Mouse (Mus musculus): Measurements from ENCODE around the gene Serac1. TPM values are rescaled to one million over a fixed set of nuclear protein-coding genes. Genes with fewer than 3 reads are reported as not detected.
"Not testable (repeated sequence)": the region's sequence is repeated elsewhere in the genome, so short reads cannot be mapped to it uniquely, and the experiment has no call there.

The Serac1 gene
- polyA plus RNA-seq, 1 experiment from 2014 or later: 0.73 TPM

- DNase-seq: no peak
Observed at GRCm38 (mm10) chr17:6025831-6026230, 53.7 kb downstream of the Serac1 start.

GRCm38 (mm10) chr17:6021374-6021789 is 58.2 kb downstream of the Serac1 start:
- H3K9me3 ChIP-seq (ENCODE audit: low read length); H3K4me1 ChIP-seq (ENCODE audit: insufficient read depth); H3K4me3 ChIP-seq (ENCODE audit: low read depth, low read length); ATAC-seq; H3K27ac ChIP-seq (ENCODE audit: low read depth); H3K36me3 ChIP-seq (replicated peaks; ENCODE audit: insufficient read depth, low read length); DNase-seq; H3K27me3 ChIP-seq (ENCODE audit: insufficient read depth, low read length); H3K4me2 ChIP-seq (ENCODE audit: low read depth, low read length); H3K9ac ChIP-seq (replicated peaks): not testable (repeated sequence)
- 40% methylated on average over 5 of the region's 5 CpGs for WGBS (ENCODE audit: insufficient replicate concordance)

More at GRCm38 (mm10) chr17:6025831-6026230, 53.7 kb downstream of the Serac1 start:
- no peak for ATAC-seq
- Histone ChIP-seq H3K27me3 (ENCODE audit: insufficient read depth, low read length) (no peaks in the 10 kb centered on the region), H3K4me2 (ENCODE audit: low read depth, low read length) (no peak overlapping the region), H3K36me3 (replicated peaks; ENCODE audit: insufficient read depth, low read length) (0 out of 2 replicates have a peak, but pooled peaks cover 4% of the 10 kb centered on the region), H3K4me1 (ENCODE audit: insufficient read depth) (no peaks in the 10 kb centered on the region), H3K4me3 (ENCODE audit: low read depth, low read length) (no peak overlapping the region), H3K9ac (replicated peaks) (no peak overlapping the region), H3K9me3 (ENCODE audit: low read length) (no peaks in the 10 kb centered on the region), H3K27ac (ENCODE audit: low read depth) (no peak overlapping the region)
- 79% methylated on average over 7 of the region's 7 CpGs for WGBS (ENCODE audit: insufficient replicate concordance)
- no peak for TF ChIP-seq EP300 (IDR thresholded peaks at IDR 0.05; ENCODE audit: low read depth)
- TF ChIP-seq CTCF (IDR thresholded peaks at IDR 0.05; ENCODE audit: low read depth): no peak

- no peak overlapping the region for H3K4me3 ChIP-seq (ENCODE audit: low read depth, low read length)
- no peak overlapping the region for H3K9ac ChIP-seq (replicated peaks)
- no peak overlapping the region for H3K4me2 ChIP-seq (ENCODE audit: low read depth, low read length)
- TF ChIP-seq EP300 (IDR thresholded peaks at IDR 0.05; ENCODE audit: low read depth) (no peak), CTCF (IDR thresholded peaks at IDR 0.05; ENCODE audit: low read depth) (no peak)
- DNase-seq (no peak), ATAC-seq (no peak)
- peaks cover 12% of the 10 kb centered on the region; the same call in 1 of the 2 replicates for H3K4me1 ChIP-seq (ENCODE audit: insufficient read depth)
- H3K9me3 ChIP-seq (ENCODE audit: low read length): no peaks in the 10 kb centered on the region
- H3K36me3 ChIP-seq (replicated peaks; ENCODE audit: insufficient read depth, low read length): no peaks in the 10 kb centered on the region
- no peaks in the 10 kb centered on the region for H3K27me3 ChIP-seq (ENCODE audit: insufficient read depth, low read length)
- no peak overlapping the region for H3K27ac ChIP-seq (ENCODE audit: low read depth)
- 56% methylated on average over 7 of the region's 7 CpGs for WGBS (ENCODE audit: insufficient replicate concordance)
Observed at GRCm38 (mm10) chr17:6020636-6021035, 58.9 kb downstream of the Serac1 start.

- ATAC-seq: no peak; the same call in 1 of the 2 replicates
Observed at GRCm38 (mm10) chr17:6019776-6020175, 59.8 kb downstream of the Serac1 start.

GRCm38 (mm10) chr17:6018348-6018747 is 61.2 kb downstream of the Serac1 start:
- ATAC-seq (peak; percentile 73), DNase-seq (peak; percentile 45)
- peaks cover 6% of the 10 kb centered on the region; the same call in 1 of the 2 replicates for H3K36me3 ChIP-seq (replicated peaks; ENCODE audit: insufficient read depth, low read length)
- H3K4me3 ChIP-seq (ENCODE audit: low read depth, low read length): no peak overlapping the region
- H3K9me3 ChIP-seq (ENCODE audit: low read length): no peaks in the 10 kb centered on the region
- H3K4me2 ChIP-seq (ENCODE audit: low read depth, low read length): no peak overlapping the region
- peak overlapping the region; percentile 60 for H3K27ac ChIP-seq (ENCODE audit: low read depth)
- peaks cover 12% of the 10 kb centered on the region; the same call in 1 of the 2 replicates for H3K4me1 ChIP-seq (ENCODE audit: insufficient read depth)
- H3K9ac ChIP-seq (replicated peaks): no peak overlapping the region
- no peak for TF ChIP-seq CTCF (IDR thresholded peaks at IDR 0.05; ENCODE audit: low read depth)
- TF ChIP-seq EP300 (IDR thresholded peaks at IDR 0.05; ENCODE audit: low read depth): no peak
- no peaks in the 10 kb centered on the region for H3K27me3 ChIP-seq (ENCODE audit: insufficient read depth, low read length)
- 63% methylated on average over 4 of the region's 4 CpGs for WGBS (ENCODE audit: insufficient replicate concordance)

More at GRCm38 (mm10) chr17:6019776-6020175, 59.8 kb downstream of the Serac1 start:
- Histone ChIP-seq H3K27me3 (ENCODE audit: insufficient read depth, low read length) (no peaks in the 10 kb centered on the region), H3K9me3 (ENCODE audit: low read length) (no peaks in the 10 kb centered on the region), H3K36me3 (replicated peaks; ENCODE audit: insufficient read depth, low read length) (no peaks in the 10 kb centered on the region), H3K4me2 (ENCODE audit: low read depth, low read length) (no peak overlapping the region), H3K4me3 (ENCODE audit: low read depth, low read length) (no peak overlapping the region), H3K4me1 (ENCODE audit: insufficient read depth) (peaks cover 12% of the 10 kb centered on the region; the same call in 1 of the 2 replicates), H3K9ac (replicated peaks) (no peak overlapping the region), H3K27ac (ENCODE audit: low read depth) (no peak overlapping the region)
- DNase-seq: peak; percentile 42
- WGBS (ENCODE audit: insufficient replicate concordance): 30% methylated on average over 2 of the region's 2 CpGs
- no peak for TF ChIP-seq EP300 (IDR thresholded peaks at IDR 0.05; ENCODE audit: low read depth)
- peak; percentile 89 for TF ChIP-seq CTCF (IDR thresholded peaks at IDR 0.05; ENCODE audit: low read depth)

- Histone ChIP-seq H3K27ac (ENCODE audit: low read depth) (peak overlapping the region; percentile 60; the same call in 1 of the 2 replicates), H3K36me3 (replicated peaks; ENCODE audit: insufficient read depth, low read length) (peaks cover 6% of the 10 kb centered on the region; the same call in 1 of the 2 replicates)
- no peak for ATAC-seq
Observed at GRCm38 (mm10) chr17:6017268-6017667, 62.3 kb downstream of the Serac1 start.

More at GRCm38 (mm10) chr17:6017268-6017667, 62.3 kb downstream of the Serac1 start:
- 60% methylated on average over 12 of the region's 12 CpGs for WGBS (ENCODE audit: insufficient replicate concordance)
- H3K4me1 ChIP-seq (ENCODE audit: insufficient read depth): peaks cover 12% of the 10 kb centered on the region; the same call in 1 of the 2 replicates
- DNase-seq: no peak
- no peak overlapping the region for H3K4me3 ChIP-seq (ENCODE audit: low read depth, low read length)
- H3K9ac ChIP-seq (replicated peaks): no peak overlapping the region
- H3K27me3 ChIP-seq (ENCODE audit: insufficient read depth, low read length): no peaks in the 10 kb centered on the region
- no peak overlapping the region for H3K4me2 ChIP-seq (ENCODE audit: low read depth, low read length)
- TF ChIP-seq EP300 (IDR thresholded peaks at IDR 0.05; ENCODE audit: low read depth) (no peak), CTCF (IDR thresholded peaks at IDR 0.05; ENCODE audit: low read depth) (peak; percentile 33)
- no peaks in the 10 kb centered on the region for H3K9me3 ChIP-seq (ENCODE audit: low read length)
